Mouse (Mus musculus): ENCODE results near the gene Coq10b. TPM values are rescaled to one million over a fixed set of nuclear protein-coding genes. Genes with fewer than 3 reads are reported as not detected.

Coq10b gene
- polyA plus RNA-seq, 1 experiment from 2014 or later = 24.4 TPM

DNA sequence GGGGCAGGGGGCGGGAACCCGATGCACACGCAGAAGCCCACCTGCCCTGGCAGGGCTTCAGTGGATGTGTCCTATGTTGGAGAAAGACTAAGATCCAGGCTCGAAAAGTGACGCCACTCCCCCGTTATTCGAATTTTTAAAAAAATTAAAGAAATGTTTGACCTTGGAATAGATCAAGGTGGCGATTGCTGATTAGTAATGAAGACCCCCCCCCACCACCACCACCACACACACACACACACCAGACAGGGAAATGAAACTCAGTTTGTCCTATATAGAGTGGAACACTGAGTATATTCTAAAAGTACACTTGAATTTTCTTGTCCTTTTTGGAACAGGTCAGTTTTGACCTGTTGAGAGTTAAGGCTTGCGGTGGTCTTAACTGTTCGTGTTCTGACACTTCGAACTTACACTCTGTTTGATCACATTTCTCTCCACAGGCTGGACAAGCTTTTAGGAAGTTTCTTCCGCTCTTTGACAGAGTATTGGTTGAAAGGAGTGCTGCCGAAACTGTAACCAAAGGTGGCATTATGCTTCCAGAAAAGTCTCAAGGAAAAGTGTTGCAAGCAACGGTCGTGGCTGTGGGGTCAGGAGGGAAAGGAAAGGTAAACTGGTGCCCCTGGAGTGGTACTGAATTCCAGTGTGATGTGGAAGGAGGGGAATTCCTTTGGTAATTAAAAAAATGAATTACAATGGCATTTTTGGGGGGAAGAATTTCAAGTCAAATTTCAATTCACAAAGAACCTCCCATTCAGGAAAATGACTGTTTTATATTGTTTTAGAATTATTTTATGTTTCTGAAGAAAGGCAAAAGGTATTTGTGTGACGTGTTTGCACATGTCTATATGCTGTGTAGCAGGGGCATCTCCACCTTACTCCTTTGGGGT, 36.3 kb downstream of the Coq10b start:
- H3K4me1 ChIP-seq (ENCODE audit: insufficient read depth) = peaks cover 38% of the 10 kb centered on the region
- peak overlapping the region; percentile 98 for H3K27ac ChIP-seq (ENCODE audit: low read depth)
- H3K4me2 ChIP-seq (ENCODE audit: low read depth, low read length) = peak overlapping the region; percentile 94
- H3K36me3 ChIP-seq (replicated peaks; ENCODE audit: insufficient read depth, low read length) = peaks cover 13% of the 10 kb centered on the region
- no peaks in the 10 kb centered on the region for H3K9me3 ChIP-seq (ENCODE audit: low read length)
- no peak for TF ChIP-seq EP300 (IDR thresholded peaks at IDR 0.05; ENCODE audit: low read depth)
- no peak for TF ChIP-seq CTCF (IDR thresholded peaks at IDR 0.05; ENCODE audit: low read depth)
- H3K27me3 ChIP-seq (ENCODE audit: insufficient read depth, low read length) = no peaks in the 10 kb centered on the region
- H3K9ac ChIP-seq (replicated peaks) = peak overlapping the region; percentile 87
- DNase-seq (no peak), ATAC-seq (no peak)
- WGBS (ENCODE audit: insufficient replicate concordance) = 6% methylated on average over 16 of the region's 16 CpGs
- peak overlapping the region; percentile 92 for H3K4me3 ChIP-seq (ENCODE audit: low read depth, low read length)

DNA sequence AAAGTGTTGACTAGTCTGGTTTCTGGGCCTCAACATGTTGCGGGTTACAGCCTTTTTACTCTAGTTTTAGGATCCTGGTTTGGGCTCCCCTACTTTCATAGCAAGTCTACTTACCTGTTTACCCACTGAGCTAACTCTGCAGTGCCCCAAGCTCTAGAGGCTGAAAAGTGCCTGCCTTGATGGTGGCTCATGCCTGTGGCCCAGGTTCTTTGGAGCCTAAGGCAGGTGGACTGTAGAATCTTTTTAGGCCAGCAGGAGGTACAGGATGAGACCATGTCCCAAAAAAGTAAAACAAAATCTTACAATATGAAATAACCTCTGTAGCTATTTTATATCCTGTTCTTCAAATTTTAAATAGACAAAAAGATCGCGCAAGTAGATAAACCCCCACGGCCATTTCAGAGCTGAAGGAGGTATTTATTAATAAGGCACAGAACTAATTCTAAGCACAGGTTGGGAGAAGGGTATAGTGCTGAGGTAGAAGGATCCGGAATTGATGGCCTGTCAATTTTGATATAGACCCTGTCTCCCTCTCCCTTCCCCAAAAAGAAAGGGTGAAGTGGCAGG, 37.0 kb downstream of the Coq10b start:
- Histone ChIP-seq H3K27me3 (ENCODE audit: insufficient read depth, low read length) (no peaks in the 10 kb centered on the region), H3K9me3 (ENCODE audit: low read length) (no peaks in the 10 kb centered on the region), H3K27ac (ENCODE audit: low read depth) (peak overlapping the region; percentile 98), H3K9ac (replicated peaks) (peak overlapping the region; percentile 87), H3K4me3 (ENCODE audit: low read depth, low read length) (peak overlapping the region; percentile 92), H3K36me3 (replicated peaks; ENCODE audit: insufficient read depth, low read length) (peaks cover 7% of the 10 kb centered on the region), H3K4me2 (ENCODE audit: low read depth, low read length) (peak overlapping the region; percentile 94), H3K4me1 (ENCODE audit: insufficient read depth) (peaks cover 31% of the 10 kb centered on the region)
- 73% methylated on average over 5 of the region's 5 CpGs for WGBS (ENCODE audit: insufficient replicate concordance)
- TF ChIP-seq EP300 (IDR thresholded peaks at IDR 0.05; ENCODE audit: low read depth) (no peak), CTCF (IDR thresholded peaks at IDR 0.05; ENCODE audit: low read depth) (0 out of 2 replicates have a peak, but pooled peaks have one; percentile 11)
- DNase-seq (no peak), ATAC-seq (no peak)

DNA sequence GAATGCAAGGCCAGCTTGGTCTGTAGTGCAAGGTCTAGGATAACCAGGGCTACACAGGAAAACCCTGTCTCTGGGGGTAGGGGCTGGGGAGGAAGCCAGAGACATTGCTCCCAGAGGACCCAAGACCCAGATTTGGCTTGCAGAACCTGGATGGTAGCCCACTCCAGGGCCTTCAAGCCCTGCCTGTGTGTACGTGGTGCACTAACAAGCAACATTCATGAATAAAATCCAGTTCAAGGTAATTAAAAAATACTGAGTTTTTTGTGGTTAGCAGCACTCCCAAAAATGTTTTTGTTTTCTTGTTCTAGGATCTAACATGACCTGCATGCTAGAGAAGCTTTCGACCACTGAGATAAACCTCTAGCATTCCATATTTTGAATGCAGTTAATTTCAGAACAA, 39.5 kb downstream of the Coq10b start:
- WGBS (ENCODE audit: insufficient replicate concordance) = 71% methylated on average over 2 of the region's 2 CpGs

DNA sequence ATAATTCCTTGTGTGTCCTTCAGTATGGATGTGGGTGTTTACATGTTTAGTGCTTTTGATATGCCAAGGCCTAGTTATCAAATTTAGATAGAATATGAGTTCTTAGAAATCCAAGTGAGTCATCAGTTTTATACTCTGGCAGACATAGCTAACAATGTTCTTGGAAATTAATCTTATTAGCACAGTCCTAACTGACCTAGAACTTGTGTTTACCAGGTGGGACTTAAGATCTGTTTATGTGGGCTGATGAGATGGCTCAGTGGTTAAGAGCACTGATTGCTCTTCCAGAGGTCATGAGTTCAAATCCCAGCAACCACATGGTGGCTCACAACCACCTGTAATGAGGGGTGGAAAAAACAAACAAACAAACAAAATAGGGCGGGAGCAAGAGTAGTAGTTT, 39.9 kb downstream of the Coq10b start:
- peaks cover 7% of the 10 kb centered on the region for H3K36me3 ChIP-seq (replicated peaks; ENCODE audit: insufficient read depth, low read length)
- H3K9me3 ChIP-seq (ENCODE audit: low read length) = no peaks in the 10 kb centered on the region
- no peak for DNase-seq
- H3K4me3 ChIP-seq (ENCODE audit: low read depth, low read length) = no peak overlapping the region
- peaks cover 12% of the 10 kb centered on the region; the same call in 1 of the 2 replicates for H3K4me1 ChIP-seq (ENCODE audit: insufficient read depth)
- WGBS (ENCODE audit: insufficient replicate concordance) = 50% methylated on average over 1 of the region's 1 CpGs
- no peak overlapping the region for H3K27ac ChIP-seq (ENCODE audit: low read depth)
- ATAC-seq = no peak
- H3K27me3 ChIP-seq (ENCODE audit: insufficient read depth, low read length) = no peaks in the 10 kb centered on the region
- TF ChIP-seq CTCF (IDR thresholded peaks at IDR 0.05; ENCODE audit: low read depth) (no peak), EP300 (IDR thresholded peaks at IDR 0.05; ENCODE audit: low read depth) (peak; percentile 70)
- H3K9ac ChIP-seq (replicated peaks) = no peak overlapping the region
- no peak overlapping the region for H3K4me2 ChIP-seq (ENCODE audit: low read depth, low read length)

More for the DNA sequence above, 39.5 kb downstream of the Coq10b start:
- H3K4me3 ChIP-seq (ENCODE audit: low read depth, low read length) = no peak overlapping the region
- no peak overlapping the region for H3K9ac ChIP-seq (replicated peaks)
- DNase-seq (no peak), ATAC-seq (no peak)
- H3K4me2 ChIP-seq (ENCODE audit: low read depth, low read length) = no peak overlapping the region
- no peaks in the 10 kb centered on the region for H3K9me3 ChIP-seq (ENCODE audit: low read length)
- TF ChIP-seq EP300 (IDR thresholded peaks at IDR 0.05; ENCODE audit: low read depth) (no peak), CTCF (IDR thresholded peaks at IDR 0.05; ENCODE audit: low read depth) (no peak)
- no peaks in the 10 kb centered on the region for H3K27me3 ChIP-seq (ENCODE audit: insufficient read depth, low read length)
- peaks cover 7% of the 10 kb centered on the region for H3K36me3 ChIP-seq (replicated peaks; ENCODE audit: insufficient read depth, low read length)
- peaks cover 12% of the 10 kb centered on the region; the same call in 1 of the 2 replicates for H3K4me1 ChIP-seq (ENCODE audit: insufficient read depth)
- H3K27ac ChIP-seq (ENCODE audit: low read depth) = 0 out of 2 replicates have a peak overlapping the region, but pooled peaks have one; percentile 13

DNA sequence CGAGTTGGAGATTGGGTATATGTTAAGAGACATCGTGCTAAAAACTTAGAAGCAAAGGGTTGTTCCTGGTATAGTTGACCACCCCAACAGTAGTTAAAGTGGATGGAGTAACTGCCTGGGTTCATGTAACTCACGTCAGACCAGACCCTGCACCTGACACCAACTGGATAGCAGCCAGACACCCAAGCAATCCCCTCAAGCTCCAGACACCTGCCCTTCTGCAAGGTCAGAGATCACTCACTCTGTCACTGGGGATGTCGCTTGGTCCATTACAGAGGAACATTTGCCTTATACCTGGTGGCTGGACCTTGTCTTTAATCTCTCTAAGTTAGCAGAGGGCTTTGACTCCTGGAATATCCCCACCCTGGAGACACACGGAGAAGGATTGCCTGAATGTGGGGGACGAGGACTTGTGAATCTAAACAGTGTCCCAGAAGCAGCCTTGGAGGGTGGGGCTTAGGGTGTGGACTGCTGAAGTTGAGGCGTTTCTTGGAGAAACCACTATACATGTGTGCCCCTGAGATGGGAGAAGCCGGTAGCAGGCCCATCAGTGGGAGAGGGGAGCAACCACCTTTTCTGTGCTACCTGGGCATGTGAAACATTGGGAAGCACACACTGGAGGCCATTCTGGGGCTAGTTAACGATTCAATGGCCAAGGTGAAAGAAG, 54.5 kb downstream of the Coq10b start:
- no peak overlapping the region for H3K4me3 ChIP-seq (ENCODE audit: low read depth, low read length)
- no peaks in the 10 kb centered on the region for H3K36me3 ChIP-seq (replicated peaks; ENCODE audit: insufficient read depth, low read length)
- H3K9ac ChIP-seq (replicated peaks) = no peak overlapping the region
- no peak for TF ChIP-seq CTCF (IDR thresholded peaks at IDR 0.05; ENCODE audit: low read depth)
- TF ChIP-seq EP300 (IDR thresholded peaks at IDR 0.05; ENCODE audit: low read depth) = no peak
- no peaks in the 10 kb centered on the region for H3K9me3 ChIP-seq (ENCODE audit: low read length)
- no peak overlapping the region for H3K27ac ChIP-seq (ENCODE audit: low read depth)
- ATAC-seq (peak; percentile 71), DNase-seq (peak; percentile 12)
- WGBS (ENCODE audit: insufficient replicate concordance) = 67% methylated on average over 9 of the region's 9 CpGs
- H3K27me3 ChIP-seq (ENCODE audit: insufficient read depth, low read length) = no peaks in the 10 kb centered on the region
- H3K4me1 ChIP-seq (ENCODE audit: insufficient read depth) = peaks cover 5% of the 10 kb centered on the region; the same call in 1 of the 2 replicates
- no peak overlapping the region for H3K4me2 ChIP-seq (ENCODE audit: low read depth, low read length)

DNA sequence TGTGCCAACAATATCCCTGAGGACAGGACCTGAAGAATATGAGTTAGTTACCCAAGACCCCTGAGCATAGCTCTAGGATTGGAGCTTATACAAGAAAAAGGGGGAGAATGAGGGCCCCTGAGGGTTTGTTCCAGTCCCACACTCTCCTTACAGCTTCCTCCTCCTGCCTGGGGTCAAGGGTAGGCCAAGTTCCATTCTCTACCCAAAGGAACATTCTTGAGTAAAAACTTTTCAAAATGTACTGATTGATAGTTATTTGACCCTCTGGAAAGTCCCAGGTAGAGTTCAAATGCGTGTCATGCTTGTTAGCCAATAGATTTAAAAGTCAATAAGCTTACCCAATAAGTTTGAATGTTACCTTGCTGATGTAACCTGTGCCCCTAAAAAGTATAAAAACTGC, 55.1 kb downstream of the Coq10b start:
- no peak overlapping the region for H3K27ac ChIP-seq (ENCODE audit: low read depth)
- H3K4me1 ChIP-seq (ENCODE audit: insufficient read depth) = peaks cover 5% of the 10 kb centered on the region; the same call in 1 of the 2 replicates
- no peaks in the 10 kb centered on the region for H3K36me3 ChIP-seq (replicated peaks; ENCODE audit: insufficient read depth, low read length)
- H3K9ac ChIP-seq (replicated peaks) = no peak overlapping the region
- H3K4me2 ChIP-seq (ENCODE audit: low read depth, low read length) = no peak overlapping the region
- no peak for TF ChIP-seq CTCF (IDR thresholded peaks at IDR 0.05; ENCODE audit: low read depth)
- no peak for TF ChIP-seq EP300 (IDR thresholded peaks at IDR 0.05; ENCODE audit: low read depth)
- no peaks in the 10 kb centered on the region for H3K27me3 ChIP-seq (ENCODE audit: insufficient read depth, low read length)
- no peaks in the 10 kb centered on the region for H3K9me3 ChIP-seq (ENCODE audit: low read length)
- DNase-seq = no peak
- WGBS (ENCODE audit: insufficient replicate concordance) = 94% methylated on average over 1 of the region's 1 CpGs
- no peak overlapping the region for H3K4me3 ChIP-seq (ENCODE audit: low read depth, low read length)
- no peak for ATAC-seq

Measured in liver, postnatal 0 days (tissue).